Mouse (Mus musculus): ENCODE data around the gene Osbp. TPM values are rescaled to one million over a fixed set of nuclear protein-coding genes. Genes with fewer than 3 reads are reported as not detected.

The Osbp gene
- polyA plus RNA-seq, 1 experiment from 2014 or later: 6.5 TPM

DNA sequence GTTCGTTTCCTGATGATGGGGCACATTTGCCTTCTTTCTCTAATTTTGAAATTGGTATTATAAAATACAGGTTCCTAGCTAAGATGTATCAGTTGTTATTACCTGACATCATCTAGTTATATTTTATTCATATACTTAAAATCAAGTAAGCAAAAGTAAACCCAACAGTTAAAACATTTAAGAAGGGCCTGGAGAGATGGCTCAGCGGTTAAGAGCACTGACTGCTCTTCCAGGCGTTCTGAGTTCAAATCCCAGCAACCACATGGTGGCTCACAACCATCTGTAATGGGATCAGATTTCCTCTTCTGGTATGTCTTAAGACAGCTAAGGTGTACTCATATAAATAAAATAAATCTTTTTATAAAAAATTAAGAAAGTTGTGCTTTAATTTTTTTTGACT, 22.1 kb downstream of the Osbp start:
- DNase-seq (ENCODE audit: low spot score): no peak

DNA sequence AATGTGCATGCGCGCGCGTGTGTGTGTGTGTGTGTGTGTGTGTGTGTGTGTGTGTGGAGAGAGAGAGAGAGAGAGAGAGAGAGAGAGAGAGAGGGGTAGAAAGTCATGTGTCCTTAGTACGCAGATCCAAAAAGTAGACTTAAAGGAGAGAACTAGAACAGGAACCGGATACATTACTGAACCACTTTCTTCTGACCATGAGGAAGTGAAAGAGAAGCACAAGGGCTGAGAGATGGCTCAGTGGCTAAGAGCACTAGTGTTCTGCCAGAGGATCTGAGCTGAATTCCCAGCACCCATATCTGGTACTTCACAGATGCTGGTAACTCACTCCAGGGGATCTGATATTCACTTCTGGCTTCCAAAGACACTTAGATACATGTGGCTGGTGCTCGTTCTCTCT, 23.6 kb downstream of the Osbp start:
- DNase-seq (ENCODE audit: low spot score): no peak

GRCm38 (mm10) chr19:11992034-11992433, 26.3 kb downstream of the Osbp start:
- no peak for DNase-seq (ENCODE audit: low spot score)

GRCm38 (mm10) chr19:11992441-11993029, 26.8 kb downstream of the Osbp start:
- DNase-seq (ENCODE audit: low spot score): no peak

DNA sequence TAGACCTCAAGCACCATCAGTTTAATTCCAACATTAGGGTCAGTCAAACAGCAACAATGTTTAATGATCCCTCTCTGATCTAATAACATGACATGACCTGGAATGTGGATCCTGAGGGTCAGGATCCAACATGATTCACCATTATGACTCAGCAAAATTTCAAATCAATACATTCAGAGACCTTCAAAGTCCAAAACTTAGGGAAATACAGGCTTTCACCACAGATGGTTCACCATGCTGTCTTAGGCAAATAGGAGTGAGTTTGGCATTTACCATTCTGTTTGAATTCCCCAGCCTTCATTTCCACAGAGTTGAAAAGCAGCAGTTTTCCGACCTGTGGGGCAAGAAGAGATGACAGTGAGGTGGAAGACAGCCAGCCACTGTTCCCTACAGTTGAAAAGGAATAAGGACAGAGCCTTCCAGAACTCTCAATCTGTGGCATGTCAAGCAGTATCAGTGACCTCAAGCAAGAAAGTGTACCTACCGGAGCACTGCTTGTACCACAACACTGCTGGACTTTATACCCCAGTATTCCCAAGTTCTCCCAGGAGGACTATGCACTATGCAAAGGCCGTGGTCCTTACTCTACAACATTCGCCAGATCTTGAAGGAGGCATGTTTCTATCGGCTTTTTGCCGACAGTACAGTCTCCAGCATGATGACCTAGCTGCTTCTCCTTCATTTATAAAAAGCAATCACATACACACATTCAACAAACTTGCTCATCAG, 29.1 kb downstream of the Osbp start:
- DNase-seq (ENCODE audit: low spot score): no peak

DNA sequence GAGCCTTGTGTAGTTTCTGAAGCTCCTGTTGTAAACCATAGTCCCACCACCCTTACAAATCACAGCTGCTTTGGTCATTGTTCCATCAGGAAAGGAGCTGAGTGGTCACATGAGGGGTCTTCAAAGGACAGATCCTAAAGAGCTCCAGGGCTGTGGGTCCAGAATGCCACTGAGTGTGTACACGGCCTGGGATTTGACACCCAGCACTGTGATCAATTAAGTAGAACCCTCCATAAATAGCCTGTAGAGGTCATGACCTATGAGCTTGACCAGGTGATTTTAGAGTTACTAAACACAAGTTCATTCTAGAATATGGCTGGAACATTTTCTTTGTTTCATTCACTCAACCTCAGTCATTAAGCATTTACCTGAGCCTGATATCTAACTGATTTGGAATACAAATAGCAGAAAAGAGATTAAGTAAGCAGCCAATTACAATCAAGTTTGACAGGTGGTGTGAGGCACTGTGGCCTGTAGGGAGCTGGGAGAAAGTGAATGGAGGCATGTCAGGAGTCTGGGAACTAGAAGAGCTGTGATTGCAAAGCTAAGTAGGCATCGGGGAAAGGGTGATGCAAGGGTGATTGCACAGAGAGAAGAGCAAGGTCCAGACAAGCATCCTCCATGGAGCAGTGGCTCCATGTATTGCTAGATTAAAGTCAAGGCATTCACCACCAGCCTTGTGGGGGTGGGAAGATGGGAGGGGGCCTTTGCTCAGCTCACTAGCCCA, 30.1 kb downstream of the Osbp start:
- no peak for DNase-seq (ENCODE audit: low spot score)

DNA sequence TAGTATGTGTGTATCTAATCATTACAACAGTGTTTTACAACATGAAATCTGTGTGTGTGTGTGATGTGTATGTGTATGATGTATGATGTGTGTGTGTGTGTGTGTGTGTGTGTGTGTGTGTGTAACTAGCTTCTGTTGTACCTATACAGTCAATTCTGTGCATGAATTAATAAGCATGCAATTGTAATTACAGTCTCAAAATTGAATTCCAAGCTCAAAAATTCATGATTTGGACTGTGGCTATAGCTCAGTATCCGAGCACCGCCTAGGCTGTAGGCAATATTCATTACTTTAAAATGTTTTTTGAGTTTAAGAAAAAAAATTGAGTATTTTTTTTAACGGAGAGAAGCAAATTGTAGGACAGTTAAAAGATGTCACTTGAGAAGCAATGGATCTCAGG, 35.9 kb downstream of the Osbp start:
- DNase-seq (ENCODE audit: low spot score): no peak

GRCm38 (mm10) chr19:12002125-12002524, 36.4 kb downstream of the Osbp start:
- DNase-seq (ENCODE audit: low spot score): peak; percentile 84

DNA sequence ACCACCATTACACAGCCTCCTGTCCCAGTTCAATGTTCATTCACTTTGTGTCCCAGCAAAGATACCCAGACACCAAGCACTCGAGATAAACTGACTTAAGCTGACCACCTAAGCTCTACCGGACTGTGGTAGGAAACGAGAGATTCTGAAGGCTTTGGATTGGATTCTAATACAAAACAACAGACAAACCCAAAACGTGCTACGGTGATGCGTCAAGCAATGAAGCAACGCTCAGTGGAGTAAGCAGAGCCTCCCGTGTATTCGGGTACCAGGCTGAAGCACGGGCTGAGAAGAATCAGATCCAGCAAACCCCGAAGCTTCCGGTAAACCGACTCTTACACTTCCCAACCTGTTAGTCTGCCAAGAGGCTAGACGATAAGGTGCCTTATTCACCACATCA, 37.0 kb downstream of the Osbp start:
- no peak for DNase-seq (ENCODE audit: low spot score)

GRCm38 (mm10) chr19:12003568-12003967, 37.8 kb downstream of the Osbp start:
- DNase-seq (ENCODE audit: low spot score): no peak

DNA sequence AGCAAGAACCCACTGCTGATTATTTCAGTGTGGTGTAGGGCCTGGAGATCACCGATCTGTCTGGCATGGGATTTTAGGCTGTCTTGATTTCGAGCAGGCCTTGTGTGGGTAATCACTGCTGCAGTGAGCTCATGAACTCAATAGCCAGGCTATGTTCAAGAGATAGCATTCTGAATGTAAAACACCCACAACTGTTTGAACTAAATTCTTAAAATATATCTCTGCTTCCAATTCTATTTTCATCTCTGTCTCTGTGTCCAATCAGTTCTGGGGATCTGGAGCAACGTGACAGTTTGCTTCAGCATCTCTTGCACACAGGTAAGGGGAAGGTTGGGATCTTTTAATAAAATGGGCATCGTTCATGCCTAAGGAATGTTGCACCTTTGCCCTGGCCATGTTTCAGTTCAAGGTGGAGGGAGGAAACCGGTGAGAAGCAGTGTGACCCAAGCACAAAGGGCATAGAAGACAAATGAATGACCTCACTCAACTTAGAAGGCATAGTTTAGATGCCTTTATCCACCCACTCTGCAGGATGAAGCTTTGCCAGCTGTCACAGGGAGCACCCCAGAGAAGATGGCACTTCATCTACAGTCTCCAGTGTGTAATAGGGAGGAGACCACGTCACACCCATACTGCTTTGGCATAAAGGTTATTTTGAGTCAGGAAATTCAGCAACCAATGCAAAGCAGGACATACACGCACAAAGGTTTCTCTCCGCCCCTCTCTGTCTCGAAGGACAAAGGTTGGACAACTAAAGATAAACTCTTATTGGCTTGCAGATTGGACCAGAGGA, 38.7 kb downstream of the Osbp start:
- DNase-seq (ENCODE audit: low spot score): peak; percentile 9

DNA sequence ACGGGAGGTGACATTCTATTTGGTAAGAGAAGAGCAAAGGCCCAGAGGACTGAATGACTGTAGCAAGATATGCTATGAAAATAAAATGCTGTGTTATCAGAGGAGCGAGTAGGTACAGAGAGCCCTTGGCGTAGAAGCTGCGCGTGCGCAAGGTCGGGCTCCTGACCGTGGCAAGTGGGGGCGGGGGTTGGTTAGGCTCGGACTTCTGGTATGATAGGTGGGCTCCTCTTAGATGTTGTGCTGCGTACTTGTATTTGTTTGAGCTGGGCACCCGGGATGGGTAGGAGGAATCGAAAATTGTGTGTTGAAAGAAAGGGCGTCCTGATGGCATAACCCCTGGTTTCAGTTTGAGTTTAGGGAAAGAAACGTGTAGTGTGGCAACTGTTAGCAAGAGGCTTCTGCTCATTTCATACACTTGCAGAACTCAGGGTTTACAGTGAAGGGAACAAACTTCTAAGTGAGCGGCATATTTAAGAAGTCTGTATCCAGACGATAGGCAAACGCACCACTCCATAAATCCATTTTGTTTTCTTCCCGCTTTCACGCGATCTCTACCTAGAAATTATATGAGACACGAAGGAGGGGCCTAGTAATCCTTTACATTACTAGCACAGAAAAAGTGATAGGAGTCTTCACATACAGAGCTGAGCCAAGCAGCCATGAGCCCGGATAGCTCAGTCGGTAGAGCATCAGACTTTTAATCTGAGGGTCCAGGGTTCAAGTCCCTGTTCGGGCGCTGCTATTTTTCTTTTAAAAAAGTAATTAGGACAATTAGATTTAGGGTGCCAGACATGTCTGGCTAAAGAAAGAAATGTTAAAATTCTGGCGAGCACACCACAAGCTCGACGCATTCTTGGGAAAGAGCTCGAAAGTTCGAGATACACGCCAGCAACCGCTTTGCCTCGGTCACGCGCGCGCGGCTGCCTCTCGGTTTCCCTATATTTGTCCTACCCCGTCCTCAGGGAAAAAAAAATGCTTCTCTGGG, 39.9 kb downstream of the Osbp start:
- DNase-seq (ENCODE audit: low spot score): peak; percentile 95

GRCm38 (mm10) chr19:12006361-12006947, 40.7 kb downstream of the Osbp start:
- DNase-seq (ENCODE audit: low spot score): peak; percentile 72

DNA sequence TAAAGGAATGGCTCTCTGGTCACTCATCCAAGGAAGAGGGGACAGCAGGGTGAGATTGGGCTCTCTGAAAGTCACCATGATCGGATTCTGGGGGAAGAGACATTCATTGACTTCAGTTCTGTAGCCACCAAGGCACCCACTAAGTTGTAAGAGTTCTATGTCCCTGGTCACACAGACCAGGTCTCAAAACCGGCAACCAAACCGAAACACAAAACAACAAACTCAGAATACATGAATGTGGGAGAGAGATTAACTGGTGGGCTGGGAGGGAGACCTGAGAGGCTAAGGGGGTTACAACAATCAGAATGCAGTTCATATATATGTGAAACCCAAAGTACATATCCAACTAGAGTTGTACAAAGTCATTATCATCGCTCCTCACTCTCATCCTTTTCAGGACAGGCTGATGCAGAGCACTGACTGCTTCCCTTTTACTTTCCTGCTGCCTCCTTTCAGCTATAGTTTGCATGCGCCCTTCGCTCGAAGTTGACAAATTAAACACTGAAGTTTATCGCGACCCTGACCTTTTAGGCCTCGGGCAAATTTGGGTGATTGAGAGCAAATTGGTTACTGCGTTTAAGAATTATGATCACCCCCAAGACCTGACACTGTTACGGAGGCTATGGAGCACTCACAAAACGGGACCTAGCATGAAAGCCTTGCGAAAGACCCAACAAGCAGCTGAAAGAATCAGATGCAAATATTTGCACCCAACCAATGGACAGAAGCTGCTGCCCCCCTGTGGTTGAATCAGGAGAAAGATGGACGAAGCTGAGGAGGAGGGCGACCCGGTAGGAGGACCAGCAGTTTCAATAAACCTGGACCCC, 41.6 kb downstream of the Osbp start:
- DNase-seq (ENCODE audit: low spot score): peak; percentile 39

DNA sequence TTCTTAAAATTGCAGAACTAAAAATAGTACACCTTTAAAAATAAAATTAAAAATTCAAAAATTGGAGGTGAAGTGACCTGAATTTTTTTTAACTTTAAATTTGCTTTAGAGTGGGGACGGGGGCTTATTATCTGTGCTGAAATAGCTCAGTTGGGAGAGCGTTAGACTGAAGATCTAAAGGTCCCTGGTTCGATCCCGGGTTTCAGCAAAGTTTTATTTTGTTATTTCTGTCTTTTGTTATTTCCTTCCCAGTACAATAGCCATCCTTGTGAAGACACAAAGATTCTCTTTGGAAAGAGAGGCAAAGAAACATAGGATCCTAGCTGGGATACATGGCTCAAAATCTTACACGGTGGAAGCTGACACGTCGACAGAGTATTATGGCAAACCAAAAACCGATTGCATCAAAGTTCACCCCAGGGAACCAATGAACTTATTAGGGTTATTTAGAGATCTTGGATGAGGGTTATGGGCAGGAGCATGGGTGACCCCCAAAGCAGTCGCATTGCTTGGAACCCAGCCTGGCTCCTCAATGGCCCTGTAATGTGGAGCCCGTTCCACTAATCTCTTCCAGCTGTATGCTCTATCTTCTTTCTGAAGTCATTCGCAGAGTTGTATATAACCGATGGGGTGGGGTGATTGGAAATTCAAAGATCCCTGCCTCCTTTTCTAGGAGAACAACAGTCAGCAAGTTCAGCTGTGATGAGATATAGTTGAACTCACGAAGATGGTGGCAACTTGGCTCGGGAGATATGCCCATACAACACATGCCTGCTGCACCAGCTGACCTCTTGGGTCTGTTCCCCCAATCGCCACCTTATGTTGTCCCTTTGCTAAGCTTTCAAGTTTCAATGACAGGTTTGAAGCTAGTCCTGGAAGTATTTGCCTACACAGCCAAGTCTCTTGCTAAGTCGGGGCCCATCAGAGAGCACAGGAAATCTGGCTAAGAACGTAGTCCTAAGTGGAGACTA, 43.0 kb downstream of the Osbp start:
- peak; percentile 25 for DNase-seq (ENCODE audit: low spot score)

- peak; percentile 89 for DNase-seq (ENCODE audit: low spot score)
Measured at GRCm38 (mm10) chr19:12009501-12010280, 44.0 kb downstream of the Osbp start.

DNA sequence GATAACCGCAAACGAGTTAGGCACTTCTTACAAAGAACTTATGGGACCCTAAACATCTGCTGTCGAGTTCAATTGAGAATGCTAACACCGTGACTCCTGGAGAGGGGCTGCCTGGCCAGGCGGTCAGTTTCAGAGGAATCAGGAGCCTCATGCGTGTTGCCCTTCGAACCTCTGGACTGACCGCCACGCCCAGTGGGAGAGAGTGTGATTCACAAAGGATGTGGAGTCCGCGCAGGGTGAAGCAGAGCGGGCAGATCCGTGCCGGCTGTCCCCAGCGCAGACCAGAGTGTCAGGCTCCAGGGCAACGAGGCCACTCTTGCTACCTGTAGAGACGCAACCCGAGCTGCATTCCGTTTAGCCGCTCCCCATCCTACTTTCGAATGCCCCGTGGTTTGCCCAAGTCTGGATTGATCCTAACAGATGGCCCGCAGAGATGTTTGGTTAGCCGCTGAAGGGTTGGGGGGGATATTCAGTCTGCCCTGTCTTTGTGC, 44.6 kb downstream of the Osbp start:
- DNase-seq (ENCODE audit: low spot score): no peak

Data from thymus, postnatal 0 days (tissue).